Mouse (Mus musculus) cerebellum, postnatal 36 days (tissue): ENCODE data around the gene Gjb2.

Experiments used
- DNase-seq, 2 experiments: peaks; one replicate each; pipeline ENCODE4 v3.0.0; 2021 to 2022; ENCODE audit warnings: mixed read lengths in 2 of 2

The Gjb2 gene

DNA sequence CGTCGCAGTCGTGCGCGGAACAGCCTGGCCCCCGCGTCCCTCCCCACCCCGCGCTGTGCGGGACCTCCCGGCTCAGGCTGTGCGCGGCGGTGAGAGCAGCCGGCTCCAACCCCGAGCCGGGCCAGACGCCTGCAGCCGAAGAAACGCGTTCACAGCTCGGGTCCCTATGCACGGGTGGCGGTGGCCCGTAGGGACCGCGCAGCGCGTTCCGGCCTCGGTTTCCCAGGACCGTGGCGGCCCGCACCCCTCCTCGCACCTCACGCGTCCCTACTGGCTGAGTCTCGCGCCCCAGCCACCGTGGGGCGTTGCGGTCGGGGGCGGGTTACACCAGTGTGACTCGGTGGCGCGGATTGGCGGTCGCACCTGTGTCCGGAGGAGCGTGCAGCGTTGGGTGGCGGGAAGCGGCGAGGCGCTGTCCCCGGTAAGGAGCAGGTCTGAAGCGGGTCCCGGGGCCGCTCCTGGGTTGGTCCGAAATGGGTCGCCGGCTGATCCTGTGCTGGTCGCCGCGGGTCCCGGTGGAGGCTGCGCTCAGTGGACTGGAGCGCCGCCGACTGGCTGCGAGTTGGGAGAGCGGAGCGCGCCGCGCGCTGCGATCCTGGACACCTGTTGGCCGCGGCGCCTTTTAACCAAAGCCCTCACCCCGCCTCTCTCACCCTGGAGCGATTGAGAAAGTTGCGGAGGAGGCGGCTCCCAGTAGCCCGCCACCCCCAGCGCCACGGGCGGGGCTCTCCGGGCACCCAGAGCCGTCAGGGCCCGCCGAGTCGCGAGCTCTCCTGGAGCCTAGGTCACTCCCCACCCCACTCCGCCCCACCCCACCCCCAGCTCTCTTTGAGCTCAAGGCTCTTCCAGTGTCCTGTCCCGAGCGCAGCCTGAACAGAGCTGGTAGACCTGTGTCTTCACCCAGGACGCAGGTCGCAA, at the start of gene Gjb2:
TSS of gene Gjb2 (minus strand) at position 597 of the 918 bp plus-strand sequence.
- DNase-seq: peak; percentile 6 to 9

GRCm38 (mm10) chr14:57145741-57146140, 41.2 kb upstream of the Gjb2 start:
- no peak for DNase-seq

DNA sequence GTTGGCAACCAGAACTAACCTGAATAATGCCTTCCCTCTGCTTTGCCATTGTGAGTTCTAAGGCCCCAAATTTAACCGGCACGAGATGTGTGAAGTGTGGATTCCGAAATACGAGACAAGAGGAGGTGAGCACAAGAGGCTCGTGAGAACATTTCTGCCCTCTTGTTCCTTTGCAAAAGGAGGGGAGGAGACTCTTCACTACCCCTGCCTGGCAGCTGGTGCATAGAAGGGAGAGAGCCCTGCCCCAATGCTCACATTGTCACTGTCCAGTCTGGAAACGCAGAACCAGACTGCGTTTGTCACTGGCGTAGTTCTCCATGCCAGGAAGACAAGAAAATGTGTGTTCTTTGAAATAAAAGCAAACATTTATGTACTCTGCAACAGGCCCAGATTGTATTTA, 30.8 kb upstream of the Gjb2 start:
- no peak for DNase-seq

DNA sequence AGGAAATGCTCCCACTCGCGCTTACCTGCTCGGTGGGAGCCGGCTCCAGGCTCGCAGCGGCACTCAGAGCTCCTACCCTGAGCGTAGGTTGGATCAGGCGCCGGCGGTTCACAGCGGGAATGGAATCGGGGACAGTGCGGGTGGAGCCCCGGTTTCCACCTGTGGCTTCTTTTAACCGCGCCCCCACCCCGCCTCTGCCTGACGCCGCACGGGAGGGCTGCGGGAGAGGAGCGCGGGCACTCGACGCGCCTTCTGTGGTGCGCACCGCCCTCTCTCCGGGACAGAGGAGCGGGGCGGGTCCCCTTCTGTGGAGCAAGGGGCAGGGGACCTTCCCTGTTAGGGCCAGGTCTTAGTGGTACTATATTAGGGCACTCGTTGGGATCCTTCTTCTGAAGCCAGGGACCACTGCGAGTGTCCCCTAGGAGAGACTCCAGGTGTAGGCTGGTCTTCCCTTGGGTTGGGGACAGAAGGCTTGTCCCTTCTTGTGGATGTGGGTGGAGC, 28.7 kb upstream of the Gjb2 start, which contains the start of gene Gjb6:
TSS of gene Gjb6 (minus strand) at position 451 of the 501 bp plus-strand sequence.
- DNase-seq: no peak

- DNase-seq: no peak
Measured at GRCm38 (mm10) chr14:57127383-57127782, 22.9 kb upstream of the Gjb2 start.

DNA sequence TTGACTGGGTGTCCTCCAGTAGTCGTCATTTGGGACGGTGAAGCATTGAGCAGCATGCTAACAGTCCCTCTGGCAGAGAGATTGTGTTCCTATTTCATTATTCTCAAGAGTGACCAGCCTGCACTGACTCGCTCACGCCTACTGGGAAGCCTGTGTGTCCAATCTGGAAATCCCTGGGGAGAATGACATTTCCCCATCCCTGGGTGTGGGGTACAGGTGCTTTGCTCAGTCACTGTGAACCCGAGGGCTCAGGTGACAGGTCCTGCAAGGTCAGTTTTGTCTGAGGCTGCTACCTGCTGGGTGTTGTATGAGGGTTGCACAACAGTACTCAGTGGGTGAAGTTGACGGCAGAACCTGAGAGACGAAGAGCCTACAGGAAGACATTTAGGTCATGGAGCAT, 17.8 kb upstream of the Gjb2 start:
- no peak for DNase-seq

DNA sequence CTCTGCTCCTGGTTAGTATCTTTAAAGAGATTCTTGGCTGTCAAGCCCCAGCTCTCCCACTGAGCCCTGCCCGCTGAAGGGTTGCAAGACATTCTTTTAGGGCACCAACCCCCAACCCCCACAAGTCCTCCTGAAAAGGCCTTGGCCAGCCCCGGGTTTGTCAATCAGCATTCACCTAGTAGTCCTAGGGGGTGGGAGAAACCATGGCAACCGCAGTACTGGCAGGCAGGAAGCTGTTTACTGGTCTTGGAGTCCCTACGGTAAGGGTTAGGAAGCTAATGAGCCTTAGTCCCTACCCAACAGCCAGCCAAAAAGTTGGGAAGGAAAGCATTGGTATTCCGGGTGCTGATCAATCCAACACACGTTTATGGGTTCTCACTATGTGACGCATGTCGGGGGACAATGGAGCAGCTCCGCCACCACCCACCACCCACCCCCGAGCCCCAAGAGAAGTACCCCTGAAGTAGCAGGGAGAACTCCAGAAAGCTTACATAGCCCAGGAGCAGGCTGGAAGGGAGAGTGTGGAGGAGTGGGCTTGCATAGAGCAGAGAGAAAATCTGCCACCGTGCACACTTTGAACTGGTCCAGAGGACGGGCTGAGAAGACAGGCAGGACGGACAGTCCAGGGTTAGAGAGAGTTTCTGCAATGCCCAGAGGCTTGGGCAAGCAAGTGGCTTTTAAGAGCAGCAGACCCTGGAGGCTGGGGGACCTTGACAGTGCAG, 11.5 kb upstream of the Gjb2 start, which contains the start of gene Gm4491:
TSS of gene Gm4491 (minus strand) at position 61 of the 722 bp plus-strand sequence.
- peak in 1 of 2 experiments; percentile 16 for DNase-seq

DNA sequence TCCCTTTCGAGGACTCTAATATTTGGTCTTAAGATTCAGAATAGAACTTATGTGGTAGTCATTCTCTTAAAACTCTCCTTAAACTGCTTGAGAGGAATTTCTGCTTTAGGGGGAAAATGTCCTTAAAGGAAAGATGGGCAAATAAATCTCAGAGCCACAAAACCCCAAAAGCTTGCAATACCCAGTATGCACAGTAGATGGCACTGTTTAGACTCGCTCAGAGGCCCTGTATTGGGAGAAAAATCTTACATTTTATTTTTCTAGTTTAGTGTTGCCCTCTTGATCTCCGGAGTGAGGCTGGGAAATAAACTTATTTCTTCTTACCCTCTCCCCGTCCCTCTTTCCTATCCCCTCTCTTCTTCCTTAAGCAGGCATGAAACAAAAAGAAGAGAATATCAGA, 4.7 kb upstream of the Gjb2 start:
- peak in 1 of 2 experiments; percentile 54 for DNase-seq

DNA sequence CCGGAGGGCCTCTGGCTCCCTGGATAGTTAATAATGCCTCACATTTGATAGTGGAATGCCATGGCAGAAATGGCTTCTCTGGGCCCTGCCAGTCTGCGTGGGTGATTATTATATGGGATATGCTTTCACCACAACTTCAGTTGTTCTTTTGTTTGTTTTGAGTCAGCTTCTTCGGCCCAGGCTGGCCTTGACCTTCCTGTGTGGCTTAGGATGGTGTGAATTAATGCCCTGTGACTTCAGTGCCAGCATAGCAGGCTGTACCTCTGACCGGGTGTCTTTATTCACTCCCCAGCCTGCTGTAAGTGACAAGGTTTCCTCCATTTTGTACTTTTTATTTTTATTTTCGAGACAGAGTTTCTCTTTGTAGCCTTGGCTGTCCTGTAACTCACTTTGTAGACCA, 3.4 kb upstream of the Gjb2 start:
- no peak for DNase-seq

- DNase-seq: no peak
Measured at GRCm38 (mm10) chr14:57107091-57107490, 2.6 kb upstream of the Gjb2 start.

DNA sequence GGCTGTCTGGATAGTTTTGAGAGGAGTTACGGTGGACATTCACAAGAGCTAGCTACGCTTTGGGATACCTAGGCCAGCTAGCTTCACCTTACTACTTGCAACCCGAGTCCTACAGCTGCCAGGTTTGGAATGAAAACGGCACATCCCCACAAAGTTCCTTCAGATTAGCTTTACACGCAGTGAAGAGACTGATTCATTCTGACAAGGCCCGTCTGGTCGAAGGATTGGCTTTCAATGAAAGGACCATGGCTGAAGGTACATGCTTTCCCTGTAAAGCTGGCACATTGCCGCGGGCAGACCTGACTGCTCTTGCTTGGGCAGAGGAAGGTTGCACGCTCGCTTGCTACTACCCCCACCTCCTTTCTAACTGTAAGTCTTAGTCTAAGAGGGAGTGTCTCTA, 1.2 kb upstream of the Gjb2 start:
- DNase-seq: no peak

DNA sequence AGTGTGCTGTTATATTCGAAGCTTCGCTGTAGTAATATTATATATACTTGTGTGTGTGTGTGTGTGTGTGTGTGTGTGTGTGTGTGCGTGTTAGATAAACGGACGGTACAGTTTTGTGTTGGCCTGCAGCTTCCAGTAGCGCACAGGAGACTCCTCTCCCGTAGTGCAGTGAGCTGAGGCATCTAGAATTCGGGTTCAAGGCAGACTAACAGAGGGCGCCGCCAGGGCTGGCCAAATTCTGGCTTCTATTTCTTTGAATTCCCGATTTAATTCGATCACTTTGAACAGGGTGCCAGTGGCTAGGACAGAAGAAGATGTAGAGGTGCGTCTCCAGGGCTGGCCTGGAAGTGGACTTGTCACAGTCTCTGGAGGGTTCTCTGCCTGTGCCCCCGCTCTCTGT, 609 bp upstream of the Gjb2 start:
- DNase-seq: no peak

- no peak for DNase-seq
Measured at GRCm38 (mm10) chr14:57103711-57104105, 794 bp downstream of the Gjb2 start.

GRCm38 (mm10) chr14:57103121-57103520, 1.4 kb downstream of the Gjb2 start:
- no peak for DNase-seq

DNA sequence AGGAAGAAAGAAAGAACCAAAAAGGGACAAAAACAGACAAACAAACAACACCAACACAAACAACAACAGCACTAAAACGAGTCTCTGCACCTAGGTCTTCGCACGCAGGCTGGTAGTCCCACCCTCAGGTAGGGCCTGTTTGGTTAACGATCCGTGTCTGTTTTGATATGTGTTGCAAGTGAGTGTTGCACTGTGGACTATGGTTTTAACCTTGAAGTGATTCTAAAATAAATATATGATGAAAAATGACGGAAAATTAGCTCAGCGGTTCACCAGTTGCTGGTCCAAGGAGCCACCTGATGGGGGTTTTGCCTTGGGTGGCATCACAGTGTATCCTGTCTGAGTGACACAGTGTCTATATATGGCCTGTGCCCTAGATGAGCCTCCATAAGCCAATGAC, 2.9 kb downstream of the Gjb2 start:
- DNase-seq: no peak

DNA sequence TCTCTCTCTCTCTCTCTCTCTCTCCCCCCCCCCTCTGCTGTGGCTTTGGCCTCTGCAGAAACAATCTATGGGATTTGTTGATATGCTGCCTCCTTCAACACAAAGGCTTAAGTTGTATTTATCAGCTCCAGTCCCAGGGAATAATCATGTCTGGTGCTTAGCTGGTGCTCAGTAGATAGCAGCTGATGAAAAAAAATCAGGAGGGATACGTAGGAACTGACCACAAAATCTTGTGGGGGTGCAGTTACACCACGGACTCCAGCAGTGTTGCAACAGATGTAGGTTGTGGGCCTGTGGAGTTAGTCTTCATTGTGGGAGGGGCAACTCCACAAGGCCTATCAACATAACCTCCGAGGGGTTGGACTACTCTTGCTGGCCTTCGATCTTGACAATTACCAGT, 8.6 kb downstream of the Gjb2 start:
- DNase-seq: no peak

DNA sequence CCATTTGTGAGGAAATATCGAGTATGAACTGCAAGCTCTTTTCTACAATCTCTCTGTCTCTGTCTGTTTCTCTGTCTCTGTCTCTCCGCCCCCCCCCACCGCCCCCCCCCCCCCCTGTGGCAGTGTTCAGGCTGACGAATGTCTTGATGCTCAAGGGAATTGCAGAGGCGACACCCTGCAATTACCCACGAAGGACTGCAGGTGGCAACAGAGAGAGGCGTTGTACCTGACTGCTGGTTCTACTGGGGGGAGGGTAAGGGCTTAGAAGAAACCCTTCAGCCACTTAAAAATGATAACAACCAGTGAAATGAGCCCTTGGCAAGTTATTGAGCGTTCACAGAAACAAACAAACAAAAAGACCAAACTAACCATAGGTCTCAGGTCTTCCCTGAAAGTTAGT, 11.5 kb downstream of the Gjb2 start:
- peak; percentile 21 to 29 for DNase-seq

DNA sequence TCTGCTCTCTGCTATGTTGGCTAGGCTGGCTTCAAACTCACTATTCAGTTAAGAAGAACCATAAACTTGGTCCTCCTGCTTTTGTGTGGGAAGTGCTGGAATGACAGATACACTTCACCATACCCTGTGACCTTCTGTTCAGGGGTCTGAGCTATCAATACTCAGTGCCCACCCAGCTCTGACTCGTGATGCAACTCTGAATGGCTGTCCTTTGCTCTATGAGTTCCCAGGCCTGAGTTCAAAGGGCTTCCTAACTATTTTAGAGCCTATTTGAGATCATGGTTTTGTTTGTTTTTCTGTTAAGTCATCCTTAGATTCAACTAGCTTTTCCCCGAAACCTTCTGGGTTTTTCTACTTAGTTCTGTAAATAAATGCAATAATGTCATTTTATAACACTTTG, 14.5 kb downstream of the Gjb2 start:
- no peak for DNase-seq

GRCm38 (mm10) chr14:57089107-57089506, 15.4 kb downstream of the Gjb2 start:
- no peak for DNase-seq

- no peak for DNase-seq
Measured at GRCm38 (mm10) chr14:57084180-57084668, 20.3 kb downstream of the Gjb2 start.

- no peak for DNase-seq
Measured at GRCm38 (mm10) chr14:57082863-57083262, 21.6 kb downstream of the Gjb2 start.

- no peak for DNase-seq
Measured at GRCm38 (mm10) chr14:57075537-57075936, 29.0 kb downstream of the Gjb2 start.

DNA sequence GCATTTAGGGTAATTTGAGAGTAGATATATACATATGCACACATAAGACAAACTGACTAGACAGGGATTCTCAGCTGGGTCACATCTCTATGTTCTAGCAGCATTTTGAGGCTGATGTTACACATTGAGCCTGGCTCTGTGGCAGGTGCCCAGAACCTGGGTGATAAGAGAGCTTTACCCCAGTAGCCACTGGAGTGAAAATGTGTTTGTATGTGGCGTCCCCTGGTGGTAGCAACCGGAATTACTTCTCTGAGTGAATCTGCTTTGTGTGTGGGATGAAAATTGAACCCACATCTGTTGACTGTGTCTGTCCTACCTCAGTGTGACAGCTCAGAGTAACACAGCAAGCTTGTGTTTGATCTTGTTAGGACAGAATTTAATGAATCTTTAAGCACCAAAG, 34.6 kb downstream of the Gjb2 start:
- peak; percentile 33 to 36 for DNase-seq
